Mouse (Mus musculus) activated CD4-positive, CD25-positive, alpha-beta regulatory T cell, adult 4 months (primary cell): ENCODE data around the gene Serpina3k. TPM values are rescaled to one million over a fixed set of nuclear protein-coding genes. Genes with fewer than 3 reads are reported as not detected.
A peak's percentile ranks its signal among the peaks of the same experiment; 100 is the strongest.
"Not testable (repeated sequence)": the region's sequence is repeated elsewhere in the genome, so short reads cannot be mapped to it uniquely, and the experiment has no call there.

Experiments used
- ATAC-seq: one replicate; pipeline ENCODE4 v1.8.0; 2017
- polyA plus RNA-seq, 2 experiments: library from polyadenylated mRNA; unstranded; fragments of 100-300 nt; shearing (Covaris generic); gene quantifications; one replicate each; pipeline ENCODE4 v1.2.1; 2017

Serpina3k gene
- polyA plus RNA-seq = not detected

- ATAC-seq = not testable (repeated sequence)
Observed at GRCm38 (mm10) chr12:104338226-104338625, at the start of gene Serpina3k, which contains the start of gene Serpina3m. Serpina3k (plus strand) TSS chr12:104338486. Serpina3m (plus strand) TSS chr12:104338486.

GRCm38 (mm10) chr12:104289872-104290271, 48.4 kb upstream of the Serpina3k start:
- peak; percentile 49 for ATAC-seq

- ATAC-seq = no peak
Observed at GRCm38 (mm10) chr12:104293963-104294362, 44.3 kb upstream of the Serpina3k start.

GRCm38 (mm10) chr12:104298049-104298448, 40.2 kb upstream of the Serpina3k start:
- ATAC-seq = no peak

GRCm38 (mm10) chr12:104305991-104306390, 32.3 kb upstream of the Serpina3k start:
- ATAC-seq = peak; percentile 28

GRCm38 (mm10) chr12:104314253-104314652, 24.0 kb upstream of the Serpina3k start, which contains the start of gene Serpina3j:
Serpina3j (plus strand) TSS chr12:104314553.
- ATAC-seq = no peak

- no peak for ATAC-seq
Observed at GRCm38 (mm10) chr12:104322454-104322853, 15.8 kb upstream of the Serpina3k start.

GRCm38 (mm10) chr12:104331701-104332100, 6.6 kb upstream of the Serpina3k start:
- no peak for ATAC-seq

- not testable (repeated sequence) for ATAC-seq
Observed at GRCm38 (mm10) chr12:104336873-104337272, 1.4 kb upstream of the Serpina3k start.

GRCm38 (mm10) chr12:104338705-104339104, 419 bp downstream of the Serpina3k start:
- no peak for ATAC-seq

- not testable (repeated sequence) for ATAC-seq
Observed at GRCm38 (mm10) chr12:104342489-104342888, 4.2 kb downstream of the Serpina3k start.

GRCm38 (mm10) chr12:104345181-104345580, 6.9 kb downstream of the Serpina3k start:
- no peak for ATAC-seq

- ATAC-seq = no peak
Observed at GRCm38 (mm10) chr12:104345707-104346106, 7.4 kb downstream of the Serpina3k start.

GRCm38 (mm10) chr12:104347091-104347490, 8.8 kb downstream of the Serpina3k start:
- no peak for ATAC-seq

GRCm38 (mm10) chr12:104351812-104352211, 13.5 kb downstream of the Serpina3k start:
- ATAC-seq = not testable (repeated sequence)

GRCm38 (mm10) chr12:104356006-104356405, 17.7 kb downstream of the Serpina3k start:
- ATAC-seq = no peak

- ATAC-seq = no peak
Observed at GRCm38 (mm10) chr12:104369986-104370385, 31.7 kb downstream of the Serpina3k start.

- not testable (repeated sequence) for ATAC-seq
Observed at GRCm38 (mm10) chr12:104377179-104377578, 38.9 kb downstream of the Serpina3k start.

- ATAC-seq = not testable (repeated sequence)
Observed at GRCm38 (mm10) chr12:104378351-104378750, 40.1 kb downstream of the Serpina3k start.

GRCm38 (mm10) chr12:104378815-104379214, 40.5 kb downstream of the Serpina3k start:
- not testable (repeated sequence) for ATAC-seq

GRCm38 (mm10) chr12:104379856-104380255, 41.6 kb downstream of the Serpina3k start:
- ATAC-seq = no peak

- ATAC-seq = not testable (repeated sequence)
Observed at GRCm38 (mm10) chr12:104381071-104381604, 42.9 kb downstream of the Serpina3k start.

- not testable (repeated sequence) for ATAC-seq
Observed at GRCm38 (mm10) chr12:104385987-104386386, 47.7 kb downstream of the Serpina3k start.

GRCm38 (mm10) chr12:104386878-104387277, 48.6 kb downstream of the Serpina3k start:
- ATAC-seq = not testable (repeated sequence)

GRCm38 (mm10) chr12:104388477-104388876, 50.2 kb downstream of the Serpina3k start:
- ATAC-seq = no peak
